Mouse (Mus musculus) spleen, adult 2 months (tissue): ENCODE measurements around the gene Zfp385c.

ENCODE experiments used
- CTCF ChIP-seq: fragments of 200-500 bp; IDR thresholded peaks from 2 replicates; pipeline ENCODE4 v1.5.1; 2011; ENCODE audit warnings: mild to moderate bottlenecking, inconsistent platforms; ENCODE audit not compliant: insufficient read depth, insufficient read length, insufficient replicate concordance; ENCODE audit errors: extremely low read depth
- POLR2A ChIP-seq: fragments of 200-500 bp; IDR thresholded peaks from 2 replicates; pipeline ENCODE4 v1.6.1; 2011; ENCODE audit warnings: low read depth, low read length, inconsistent platforms

- no peak for TF ChIP-seq POLR2A
- TF ChIP-seq CTCF, result no peak
Observed at GRCm38 (mm10) chr11:100598074-100598473, 94.2 kb downstream of the Zfp385c start.
